Mouse (Mus musculus) gastrocnemius, postnatal 10 days (tissue): ENCODE measurements around the gene Zfp691. TPM values are rescaled to one million over a fixed set of nuclear protein-coding genes. Genes with fewer than 3 reads are reported as not detected.
A peak's percentile ranks its signal among the peaks of the same experiment; 100 is the strongest.

ENCODE experiments used
- DNase-seq: peaks from one replicate; pipeline ENCODE4 v3.0.0; 2021; ENCODE audit warnings: mixed read lengths
- total RNA-seq, 2 experiments: library from RNA; stranded (reverse); gene quantifications; 2 replicates each; pipeline ENCODE4 v1.2.3; 2021

The Zfp691 gene
- total RNA-seq, 2 experiments from 2014 or later = 8.7 to 8.9 TPM

DNA sequence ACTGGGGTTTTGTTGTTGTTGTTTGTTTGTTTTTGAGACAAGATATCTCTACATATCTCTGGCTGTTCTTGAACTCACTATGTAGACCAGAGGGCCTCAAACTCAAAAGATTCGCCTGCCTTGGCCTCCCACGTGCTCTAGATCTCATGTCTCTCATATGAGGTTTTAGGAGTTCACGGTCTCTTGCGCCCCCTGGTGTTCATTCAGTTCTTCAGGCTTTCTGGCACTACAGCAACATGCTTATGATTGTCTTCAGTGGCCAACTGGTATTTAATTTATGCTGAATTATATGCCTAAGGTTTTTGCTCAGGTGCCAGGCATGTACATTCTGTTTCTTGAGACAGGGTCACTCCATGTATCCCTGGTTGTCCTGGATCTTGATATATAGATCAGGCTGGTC, 6.3 kb downstream of the Zfp691 start:
- DNase-seq = peak; percentile 85

DNA sequence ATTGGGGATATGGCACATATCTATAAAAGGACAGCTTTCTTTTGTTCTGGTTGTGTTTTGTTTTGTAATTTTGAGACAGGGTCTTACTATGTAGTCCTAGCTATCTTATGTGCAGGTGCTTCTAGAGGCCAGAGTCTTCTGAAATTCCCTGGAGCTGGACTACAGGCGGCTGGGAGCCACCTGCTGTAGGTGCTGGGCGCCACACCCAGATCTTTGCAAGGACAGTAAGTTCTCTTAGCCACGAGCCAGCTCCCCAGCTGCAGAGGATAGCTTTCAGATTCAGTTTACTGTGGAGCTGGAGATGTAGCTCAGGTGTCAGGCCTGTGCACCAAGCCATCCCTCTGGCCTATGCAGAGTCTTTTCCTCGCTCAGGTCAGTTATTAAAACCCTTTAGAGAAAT, 6.9 kb downstream of the Zfp691 start:
- DNase-seq = no peak

DNA sequence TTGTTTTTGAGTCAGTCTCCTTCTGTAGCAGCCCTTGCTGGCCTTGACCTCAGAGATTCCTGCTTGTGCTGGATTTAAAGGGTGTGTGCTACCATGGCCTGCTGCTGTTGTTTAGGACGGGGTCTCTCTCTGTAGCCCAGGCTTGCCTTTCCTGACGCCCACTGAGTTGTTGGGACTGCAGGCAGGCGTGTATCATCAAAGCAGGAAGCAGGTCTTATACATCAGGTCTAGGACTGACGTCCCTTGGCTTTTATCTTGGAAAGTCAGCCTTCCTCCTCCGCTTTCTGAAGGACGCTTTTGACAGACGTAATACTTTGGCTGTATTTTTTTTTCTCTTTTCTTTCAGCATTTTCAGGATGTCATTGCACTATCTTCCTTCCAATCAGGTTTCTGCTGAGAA, 8.1 kb downstream of the Zfp691 start:
- no peak for DNase-seq

DNA sequence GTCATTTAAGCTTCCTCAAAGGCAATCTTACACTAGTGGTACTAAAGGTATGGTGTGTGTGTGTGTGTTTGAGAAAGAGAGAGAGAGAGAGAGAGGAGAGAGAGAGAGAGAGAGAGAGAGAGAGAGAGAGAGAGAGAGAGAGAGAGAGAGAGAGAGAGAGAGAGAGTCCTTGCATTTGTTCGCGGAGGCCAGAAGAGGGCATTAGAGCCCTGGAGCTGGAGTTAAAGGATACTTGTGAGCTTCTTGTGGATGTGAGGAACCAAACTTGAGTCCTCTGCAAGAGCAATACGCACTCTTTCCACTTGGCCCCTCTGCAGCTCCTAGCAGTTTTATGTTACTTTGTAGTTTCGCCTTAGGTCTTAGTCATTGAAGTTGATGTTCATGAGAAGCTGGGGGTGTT, 11.0 kb downstream of the Zfp691 start:
- no peak for DNase-seq

DNA sequence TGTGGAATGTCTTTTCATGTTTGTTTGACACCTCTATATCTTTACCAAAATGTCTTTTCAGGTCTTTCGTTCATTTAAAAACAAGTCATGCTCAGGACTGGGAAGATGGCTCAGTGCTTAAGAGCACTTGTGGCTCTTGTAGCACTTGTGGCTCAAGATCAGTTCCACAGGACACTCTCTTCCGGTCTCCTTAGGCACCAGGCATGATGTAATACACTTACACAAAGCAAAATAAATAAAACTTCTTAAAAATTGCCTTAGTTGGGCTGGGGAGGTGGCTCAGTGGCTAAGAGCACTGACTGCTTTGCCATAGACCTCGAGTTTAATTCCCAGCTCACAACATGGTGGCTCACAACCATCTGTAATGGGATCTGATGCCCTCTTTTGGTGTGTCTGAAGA, 12.6 kb downstream of the Zfp691 start:
- no peak for DNase-seq

DNA sequence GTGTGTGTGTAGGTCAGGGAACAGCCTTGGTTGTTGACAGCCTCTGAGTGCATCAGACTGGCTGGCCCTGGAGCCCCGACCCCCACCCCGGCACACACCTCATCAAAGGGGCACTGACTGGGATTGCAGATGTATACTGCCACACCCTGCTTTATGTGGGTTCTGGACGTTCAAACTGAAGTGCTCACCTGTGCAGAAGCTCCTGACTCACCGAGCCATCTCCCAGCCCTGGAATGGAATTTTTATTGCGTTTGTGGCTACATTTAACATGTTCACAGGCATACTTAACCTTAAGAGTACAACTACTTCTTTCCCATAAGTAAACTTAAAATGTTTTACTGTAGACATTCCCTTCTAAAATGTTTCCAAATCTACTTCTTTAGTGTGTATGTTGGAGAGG, 16.1 kb downstream of the Zfp691 start:
- DNase-seq = no peak

DNA sequence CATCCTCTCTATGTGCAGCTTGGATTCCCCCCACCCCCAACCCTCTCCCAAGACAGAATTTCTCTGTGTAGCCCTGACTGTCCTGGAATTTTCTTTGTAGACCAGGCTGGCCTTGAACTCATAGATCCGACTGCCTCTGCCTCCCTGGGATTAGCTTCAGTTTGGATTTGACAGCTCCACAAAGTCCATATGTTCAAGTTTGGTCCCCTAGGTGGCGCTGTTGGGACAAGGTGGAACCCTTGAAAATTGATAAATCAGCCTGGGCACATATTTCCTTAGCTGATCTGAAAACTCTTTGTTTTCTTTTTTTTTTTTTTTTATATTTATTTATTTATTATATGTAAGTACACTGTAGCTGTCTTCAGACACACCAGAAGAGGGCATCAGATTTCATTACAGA, 16.8 kb downstream of the Zfp691 start:
- peak; percentile 70 for DNase-seq

DNA sequence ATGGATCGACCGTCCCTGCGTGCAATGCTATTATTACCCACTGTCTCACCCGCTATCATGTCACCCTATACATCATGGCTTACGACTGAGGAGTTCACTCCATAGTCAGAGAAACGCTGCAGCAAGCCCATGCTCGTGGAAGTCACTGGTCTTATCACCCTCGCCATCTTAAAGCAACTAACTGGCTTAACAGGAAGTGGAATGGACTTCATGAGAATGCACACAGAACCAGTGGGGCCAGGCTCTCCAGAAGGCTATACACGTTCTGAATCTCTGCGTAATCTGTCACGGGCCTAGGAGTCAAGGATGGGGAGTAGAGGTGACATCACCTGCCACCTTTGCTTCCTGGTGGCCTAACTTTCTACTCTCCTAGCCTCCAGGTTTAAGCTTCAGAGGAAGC, 25.3 kb downstream of the Zfp691 start:
- DNase-seq = no peak

DNA sequence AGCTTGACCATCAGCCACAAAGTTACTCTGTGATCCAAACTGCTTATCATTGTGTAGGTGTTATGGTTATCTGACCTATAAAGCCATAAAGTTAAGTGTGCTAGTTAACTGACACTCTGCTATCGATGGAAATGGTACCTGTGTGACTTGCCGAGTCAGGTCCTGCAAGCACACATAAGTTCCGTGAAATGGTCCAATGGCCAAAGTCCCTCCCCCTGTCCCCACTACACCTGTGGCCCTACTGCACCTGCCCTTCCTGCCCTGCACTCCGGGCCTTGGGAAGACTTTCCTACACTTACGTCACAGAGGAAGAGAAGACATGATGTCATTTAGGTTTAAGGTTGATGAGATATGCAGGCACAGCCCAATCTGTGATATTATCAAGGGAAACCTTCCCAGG, 26.6 kb downstream of the Zfp691 start:
- DNase-seq = no peak

DNA sequence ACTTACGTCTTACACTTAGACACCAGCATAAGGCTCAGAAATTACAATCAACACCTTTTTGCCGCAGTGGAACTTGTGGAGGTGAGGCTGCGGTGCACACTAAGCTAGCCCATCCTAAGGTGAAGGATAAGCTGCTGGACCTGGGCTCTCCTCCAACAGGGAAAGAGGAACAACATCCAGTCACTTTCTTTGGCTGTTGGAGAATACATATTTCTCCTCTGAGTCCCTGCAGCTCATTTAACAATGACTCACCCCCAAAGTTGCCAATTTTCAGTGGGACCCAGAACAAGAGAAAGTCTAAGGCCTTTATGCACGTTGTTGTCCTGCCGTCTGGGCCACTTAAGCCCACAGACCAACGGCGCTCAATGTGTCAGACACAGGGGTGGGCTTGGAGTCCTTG, 27.2 kb downstream of the Zfp691 start:
- DNase-seq = no peak

DNA sequence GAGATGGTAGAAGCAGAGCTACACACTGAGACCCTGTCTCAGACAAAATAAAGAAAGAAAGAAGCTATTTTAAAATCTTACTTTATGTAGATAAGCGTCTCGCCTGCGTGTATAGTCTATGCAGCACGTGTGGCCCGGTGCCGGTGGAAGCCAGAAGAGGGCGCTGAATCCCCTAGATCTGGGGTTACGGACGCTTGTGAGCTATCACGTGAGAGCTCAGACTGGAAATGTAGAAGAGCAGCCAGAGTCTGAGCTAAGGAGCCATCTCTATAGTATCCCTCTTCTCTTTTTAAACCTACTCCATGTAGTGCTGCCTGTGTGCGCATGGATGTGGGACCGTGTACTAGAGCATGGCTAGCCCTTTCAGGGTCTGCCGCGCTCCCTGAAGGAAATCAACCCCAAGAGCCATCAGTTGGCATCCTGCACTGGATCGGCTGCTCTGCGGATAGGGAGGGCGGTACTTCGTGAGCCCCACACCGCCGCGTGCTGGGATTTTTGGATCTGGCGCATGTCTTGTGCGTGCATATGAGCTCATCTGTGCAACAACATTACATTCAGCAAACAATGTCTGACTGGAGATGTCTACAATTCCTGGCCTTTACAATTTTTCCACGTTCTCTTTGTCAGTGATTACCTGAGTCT, 31.6 kb downstream of the Zfp691 start:
- DNase-seq = peak; percentile 50

DNA sequence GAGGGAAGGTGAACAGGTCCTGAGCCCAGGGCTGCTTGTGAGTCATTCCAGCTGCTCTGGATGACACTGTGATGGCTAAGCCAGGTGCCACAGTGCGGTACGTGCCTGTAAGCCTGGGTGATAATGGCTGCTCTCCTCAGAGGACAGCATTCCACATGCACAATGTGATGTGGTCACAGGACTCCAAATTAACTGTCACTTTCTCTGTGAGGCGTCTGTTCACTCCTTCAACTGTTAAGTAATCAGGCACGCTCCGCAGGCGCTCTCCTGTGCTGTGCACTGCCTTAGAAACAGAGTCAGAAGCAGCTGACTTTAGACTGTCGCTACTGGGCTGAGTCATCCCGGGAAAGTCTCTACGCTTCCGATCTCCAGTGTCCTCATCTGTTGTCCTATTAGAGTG, 32.8 kb downstream of the Zfp691 start:
- DNase-seq = no peak

DNA sequence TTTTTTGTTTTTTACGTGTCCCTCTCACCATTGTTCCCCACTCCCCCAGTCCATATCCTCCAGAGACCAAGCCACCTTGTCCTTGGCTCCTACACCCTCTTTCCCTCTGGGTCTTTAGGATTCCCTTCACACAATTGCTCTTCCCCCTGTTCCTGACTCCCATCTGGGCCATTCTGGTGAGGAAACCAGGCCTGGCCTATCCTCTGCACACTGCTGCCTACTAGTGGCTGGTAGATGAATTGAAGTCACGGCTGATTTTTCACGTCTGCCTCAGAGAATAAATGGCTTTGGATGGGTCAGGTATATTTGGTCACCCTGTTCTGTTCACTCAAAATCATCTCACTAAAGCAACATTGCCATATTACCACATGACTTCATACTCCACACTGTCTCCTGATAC, 33.9 kb downstream of the Zfp691 start:
- DNase-seq = no peak

DNA sequence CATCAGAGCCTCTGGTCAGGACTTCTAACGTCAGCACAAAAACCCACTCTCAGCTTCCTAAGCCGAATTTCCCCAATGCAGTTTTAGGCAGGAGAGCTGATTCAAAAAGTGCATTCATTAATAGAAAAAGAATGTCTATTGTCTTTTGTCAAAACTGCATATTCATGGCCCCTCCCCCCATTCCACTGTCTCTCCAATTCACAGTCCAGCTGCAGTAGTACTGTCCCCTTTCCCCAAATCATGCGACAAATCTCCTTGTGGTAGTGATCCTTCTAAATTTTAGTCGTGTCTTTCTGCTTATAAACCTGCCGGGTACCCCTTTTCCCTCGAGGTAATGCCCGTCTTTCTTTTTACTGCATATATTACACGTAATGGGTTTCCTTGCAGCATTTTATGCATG, 35.2 kb downstream of the Zfp691 start:
- DNase-seq = no peak

DNA sequence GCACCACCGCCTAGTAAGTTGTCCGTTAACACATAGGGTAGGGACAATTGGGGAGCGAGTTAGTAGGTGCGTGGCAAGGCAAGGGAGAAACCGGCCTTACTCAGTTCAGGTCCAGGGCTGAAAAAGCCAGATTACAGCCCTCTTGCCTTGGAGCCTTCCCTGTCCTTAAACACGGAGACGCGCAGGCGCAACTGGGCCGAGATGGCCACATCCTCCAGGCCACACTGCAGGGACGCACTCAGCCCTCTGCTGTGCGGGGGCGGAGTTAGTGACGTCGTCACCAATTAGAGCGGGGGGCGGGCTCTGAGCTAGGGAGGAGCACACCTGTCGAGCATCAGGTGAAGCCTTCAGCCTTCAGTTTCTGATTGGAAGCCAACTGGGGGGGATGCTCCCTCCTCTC, 35.8 kb downstream of the Zfp691 start:
- peak; percentile 45 for DNase-seq

DNA sequence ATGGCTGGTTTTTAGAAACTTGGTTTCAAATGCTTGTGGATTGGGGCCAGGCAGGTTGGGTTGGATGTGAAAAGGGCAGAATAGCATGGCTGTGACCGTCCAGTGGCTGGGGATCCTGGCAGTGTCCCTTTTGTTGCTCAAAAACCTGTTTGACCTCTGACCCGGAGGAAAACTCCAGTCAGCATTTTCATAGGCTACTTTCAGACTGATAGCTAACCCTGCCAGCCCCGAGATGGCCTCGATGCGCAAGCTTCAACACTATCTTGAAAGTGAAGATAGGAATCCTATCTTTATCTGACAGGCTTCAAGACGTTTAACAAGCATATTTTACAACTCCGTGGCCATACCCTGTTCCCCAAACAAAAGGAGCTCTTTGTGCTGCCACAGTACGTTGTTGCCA, 36.7 kb downstream of the Zfp691 start:
- no peak for DNase-seq

DNA sequence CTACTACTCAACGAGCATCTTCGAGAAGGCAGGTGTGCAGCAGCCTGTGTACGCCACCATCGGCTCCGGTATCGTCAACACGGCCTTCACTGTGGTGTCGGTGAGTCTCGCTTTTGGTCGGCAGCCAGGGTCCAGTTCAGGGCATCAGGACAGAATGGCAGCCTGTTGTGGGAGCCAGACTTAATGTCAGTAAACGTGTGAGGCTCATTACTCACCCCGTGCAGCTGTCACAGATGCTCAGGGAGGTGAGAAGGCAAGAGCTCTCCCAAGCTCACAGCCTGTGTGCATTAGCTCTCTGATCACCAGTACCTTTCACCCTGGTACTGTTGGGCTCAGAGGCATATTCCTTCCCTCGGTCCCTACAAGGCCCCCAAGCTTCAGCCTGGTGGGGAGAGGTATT, 40.1 kb downstream of the Zfp691 start:
- no peak for DNase-seq

DNA sequence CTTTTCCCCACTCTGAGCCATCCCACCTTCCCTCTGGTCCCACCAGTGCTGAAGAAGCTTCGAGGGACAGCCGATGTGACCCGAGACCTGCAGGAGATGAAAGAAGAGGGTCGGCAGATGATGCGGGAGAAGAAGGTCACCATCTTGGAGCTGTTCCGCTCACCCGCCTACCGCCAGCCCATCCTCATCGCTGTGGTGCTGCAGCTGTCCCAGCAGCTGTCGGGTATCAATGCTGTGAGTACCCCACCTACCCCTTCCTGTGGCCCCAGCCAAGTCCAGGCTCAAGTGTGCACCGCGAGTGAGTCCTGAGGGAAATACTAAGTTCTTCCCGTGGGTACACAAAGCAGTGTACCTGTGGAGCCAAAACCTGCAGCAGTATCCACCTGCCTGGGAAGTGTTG, 40.7 kb downstream of the Zfp691 start:
- DNase-seq = no peak

DNA sequence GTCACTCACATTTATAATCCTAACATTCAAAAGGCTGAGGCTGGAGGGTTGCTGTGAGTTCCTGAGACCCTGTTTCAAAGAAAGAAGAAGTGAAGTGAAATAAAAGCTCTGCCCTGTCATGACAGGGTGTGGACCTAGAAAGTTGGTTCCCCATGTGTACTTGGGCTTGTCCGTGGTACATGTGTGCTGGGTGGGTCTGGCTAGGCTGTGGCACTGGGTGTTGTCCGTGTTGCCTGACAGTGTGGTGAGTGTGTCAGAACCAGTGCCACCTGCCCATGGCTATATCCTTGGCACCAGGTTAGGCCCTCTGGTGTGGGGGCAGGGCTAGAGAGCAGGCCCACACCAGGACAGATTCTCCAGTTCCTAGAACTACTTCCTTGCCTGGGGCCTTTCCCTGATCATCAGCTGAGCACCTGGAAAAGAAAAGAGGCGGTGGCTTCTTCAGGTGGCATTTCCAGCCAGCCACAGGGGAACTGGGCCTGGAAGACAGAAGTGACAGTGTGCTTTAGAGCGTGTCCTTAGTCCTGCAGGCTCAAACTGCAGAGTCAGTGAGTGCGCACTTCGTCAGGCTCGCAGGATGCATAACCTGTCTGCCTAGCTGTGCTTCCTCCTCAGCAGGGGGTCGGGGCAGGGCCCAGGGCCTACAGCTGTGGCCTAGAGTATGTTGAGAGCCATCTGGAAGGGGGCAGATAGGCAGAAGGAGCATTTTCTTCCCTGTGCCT, 42.6 kb downstream of the Zfp691 start:
- DNase-seq = no peak

DNA sequence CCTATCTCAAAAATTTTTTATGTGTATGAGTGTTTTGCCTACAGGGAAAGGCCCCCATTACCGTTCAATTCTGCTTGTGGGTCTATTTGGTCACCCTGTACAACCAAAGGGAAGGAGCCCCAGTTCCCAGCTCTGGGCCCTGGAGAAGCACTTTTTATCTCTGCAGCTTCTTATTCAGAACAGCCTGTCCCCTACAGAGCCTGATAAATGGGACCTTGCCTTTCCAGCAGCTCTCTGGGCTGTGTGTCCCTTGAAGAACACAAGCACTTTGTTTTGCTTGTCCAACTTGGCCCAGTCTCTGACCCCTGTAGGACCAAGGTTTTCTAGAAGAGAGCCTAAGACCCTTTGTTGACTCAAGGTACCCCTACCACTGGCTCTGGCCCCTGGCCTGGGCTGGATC, 44.9 kb downstream of the Zfp691 start:
- DNase-seq = no peak

DNA sequence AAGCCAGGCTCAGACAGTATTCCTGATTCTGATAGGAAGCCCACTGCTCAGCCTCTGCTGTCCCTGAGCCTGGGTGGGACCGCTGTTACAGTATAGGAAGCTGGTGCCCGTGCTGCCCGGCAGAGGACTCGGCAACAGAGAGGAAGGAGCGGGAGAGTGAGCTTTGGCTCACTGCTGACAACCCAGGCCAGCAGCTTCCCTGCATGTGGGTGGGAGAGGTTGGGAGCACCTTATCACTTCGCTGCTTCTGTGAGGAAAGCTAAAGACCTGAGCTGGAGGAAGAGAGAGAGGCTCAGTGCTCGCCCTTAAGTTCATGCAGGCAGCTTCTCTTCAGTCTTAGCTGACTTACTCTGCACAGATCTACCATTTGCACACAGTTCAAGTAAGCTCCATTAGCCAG, 45.4 kb downstream of the Zfp691 start:
- DNase-seq = no peak

DNA sequence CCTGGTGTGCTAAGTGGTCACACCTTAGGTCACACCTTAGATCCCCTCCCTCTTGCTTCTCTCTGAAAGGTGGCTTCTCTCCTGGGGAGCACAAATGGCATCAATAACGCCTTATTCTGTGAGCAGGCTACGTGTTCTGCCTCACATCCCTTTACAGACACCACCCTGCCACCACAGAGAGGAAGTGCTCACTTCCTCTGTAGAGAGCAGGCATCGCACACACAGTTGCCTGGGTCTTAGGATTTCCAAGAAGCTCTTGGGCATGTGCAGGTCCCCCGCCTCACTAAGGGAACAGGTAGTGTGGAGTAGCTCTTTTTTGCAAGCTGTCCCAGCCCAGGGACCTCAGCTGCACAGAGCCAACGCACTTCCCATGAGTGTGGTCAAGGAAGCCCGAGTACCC, 46.8 kb downstream of the Zfp691 start:
- DNase-seq = no peak

DNA sequence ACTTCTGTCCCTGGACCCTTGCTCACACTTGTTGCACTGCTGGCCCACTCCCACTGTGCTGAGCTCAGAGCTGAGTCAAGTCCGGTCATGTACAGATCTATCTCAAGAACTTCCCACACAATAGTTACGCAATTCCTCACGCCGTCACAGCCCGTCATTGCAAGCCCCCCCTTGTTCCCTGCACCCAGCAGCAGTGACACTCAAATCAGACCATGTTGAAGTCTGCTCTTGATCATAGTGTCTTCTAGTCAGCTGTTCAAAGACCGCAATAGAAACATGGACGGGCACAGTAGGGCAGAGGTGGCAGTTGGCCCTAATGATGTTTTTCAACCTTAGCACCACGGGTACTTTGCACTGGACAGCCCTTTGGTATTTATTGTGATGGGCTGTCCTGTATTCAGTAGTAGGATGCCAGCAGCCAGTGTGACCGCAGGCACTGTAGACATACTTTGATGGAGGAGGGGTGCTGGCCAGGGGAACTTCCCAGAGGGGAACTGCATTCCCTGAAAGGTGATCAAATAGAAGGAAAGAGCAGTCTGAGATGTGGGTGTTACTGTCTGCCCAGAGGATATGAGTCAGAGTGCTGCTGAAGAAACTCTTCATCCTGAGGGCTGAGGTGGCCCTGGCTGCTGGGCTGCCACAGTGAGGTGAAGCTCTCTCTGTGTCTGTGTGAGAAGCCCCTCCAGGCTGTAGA, 48.3 kb downstream of the Zfp691 start:
- DNase-seq = no peak

DNA sequence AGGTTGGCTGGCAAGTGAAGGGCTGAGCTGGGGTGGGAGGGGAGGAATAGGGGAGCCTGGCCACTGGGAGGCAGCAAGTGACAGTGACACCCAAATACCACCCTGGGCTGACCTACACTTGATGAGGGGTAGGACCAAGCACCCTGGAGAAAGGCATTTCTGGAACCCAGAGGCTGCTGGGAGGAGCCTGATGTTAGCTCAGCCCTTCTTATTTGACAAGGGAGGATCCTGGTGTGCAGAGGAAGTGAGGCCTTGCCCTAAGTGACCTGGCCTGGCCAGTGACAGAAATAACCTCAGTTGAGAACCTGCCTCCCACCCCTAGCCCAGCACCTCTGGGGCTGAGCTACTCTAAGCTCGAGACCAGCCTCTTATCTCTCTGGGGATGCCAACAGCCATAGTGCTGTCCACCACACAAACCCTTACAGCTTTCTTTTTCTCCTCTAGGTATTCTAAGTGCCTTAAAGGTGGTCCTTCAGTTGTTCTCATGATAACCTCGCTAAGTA, 49.2 kb downstream of the Zfp691 start:
- no peak for DNase-seq
